Mouse (Mus musculus) hindbrain, embryonic 15.5 days (tissue): ENCODE data around the gene Twf2. TPM values are rescaled to one million over a fixed set of nuclear protein-coding genes. Genes with fewer than 3 reads are reported as not detected.

Source experiments
- ATAC-seq: fragments of 200-750 bp; cut with Nextera tagmentation; 2 replicates; pipeline ENCODE4 v1.8.0; 2017; ENCODE audit warnings: low read depth, moderate number of reproducible peaks, moderate TSS enrichment; ENCODE audit not compliant: low FRiP score
- H3K27ac ChIP-seq: fragments of 300-500 bp; sonication (generic); replicated peaks from 2 replicates; pipeline ENCODE4 v1.5.1; 2015; ENCODE audit warnings: mild to moderate bottlenecking, inconsistent platforms
- H3K27me3 ChIP-seq: fragments of 300-500 bp; sonication (generic); 2 replicates; pipeline ENCODE4 v1.6.1; 2015; ENCODE audit warnings: control low read depth, inconsistent platforms
- H3K36me3 ChIP-seq: fragments of 300-500 bp; sonication (generic); 2 replicates; pipeline ENCODE4 v1.6.1; 2015; ENCODE audit warnings: control low read depth, inconsistent platforms
- H3K4me1 ChIP-seq: fragments of 300-500 bp; sonication (generic); replicated peaks from 2 replicates; pipeline ENCODE4 v1.6.1; 2015; ENCODE audit warnings: control low read depth, inconsistent platforms
- H3K4me2 ChIP-seq: fragments of 300-500 bp; sonication (generic); 2 replicates; pipeline ENCODE4 v1.6.1; 2015; ENCODE audit warnings: moderate library complexity, mild to moderate bottlenecking, inconsistent platforms
- H3K4me3 ChIP-seq: fragments of 300-500 bp; sonication (generic); 2 replicates; pipeline ENCODE4 v1.5.1; 2015; ENCODE audit warnings: mild to moderate bottlenecking, inconsistent platforms
- H3K9ac ChIP-seq: fragments of 300-500 bp; sonication (generic); 2 replicates; pipeline ENCODE4 v1.6.1; 2015; ENCODE audit warnings: inconsistent platforms
- H3K9me3 ChIP-seq: fragments of 300-500 bp; sonication (generic); 2 replicates; pipeline ENCODE4 v1.6.1; 2016; ENCODE audit warnings: control low read depth, inconsistent platforms
- WGBS: fragments of 180-500 bp; shearing (Covaris S2); methylation state at CpG from one replicate; pipeline ENCODE4 v1.1.7; 2015; 5-methylcytosine and 5-hydroxymethylcytosine counted together
- microRNA counts: library from miRNA; unstranded; fragments of <30 nt; microRNA quantifications from one replicate; lab custom pipeline; 2016
- microRNA-seq: library from miRNA; unstranded; fragments of <30 nt; microRNA quantifications from one replicate; pipeline ENCODE4, GENCODE M21; 2016
- polyA plus RNA-seq: library from polyadenylated mRNA; unstranded; fragments of >200 nt; fragmentation: Nextera tagmentation; extraction: Ambion mirVana; gene quantifications from 2 replicates; pipeline ENCODE4 v1.2.1, GENCODE M21; 2015

The Twf2 gene
- polyA plus RNA-seq, 1 experiment from 2014 or later, result 52.0 TPM

GRCm38 (mm10) chr9:106254001-106254400 is 51.1 kb downstream of the Twf2 start:
- Histone ChIP-seq H3K27ac (no peak overlapping the region), H3K9ac (no peak overlapping the region), H3K27me3 (no peaks in the 10 kb centered on the region), H3K4me2 (no peak overlapping the region), H3K4me3 (no peak overlapping the region), H3K9me3 (no peaks in the 10 kb centered on the region), H3K36me3 (no peaks in the 10 kb centered on the region), H3K4me1 (peaks cover 12% of the 10 kb centered on the region; the same call in 1 of the 2 replicates)
- WGBS, result 60% methylated on average over 2 of the region's 2 CpGs
- no peak for ATAC-seq

- no peaks in the 10 kb centered on the region for H3K9me3 ChIP-seq
- no peak overlapping the region for H3K9ac ChIP-seq
- no peaks in the 10 kb centered on the region for H3K4me1 ChIP-seq
- no peak for ATAC-seq
- 89% methylated on average over 4 of the region's 4 CpGs for WGBS
- H3K36me3 ChIP-seq, result no peaks in the 10 kb centered on the region
- H3K4me2 ChIP-seq, result no peak overlapping the region
- no peak overlapping the region for H3K4me3 ChIP-seq
- H3K27ac ChIP-seq, result no peak overlapping the region
- no peaks in the 10 kb centered on the region for H3K27me3 ChIP-seq
Observed at GRCm38 (mm10) chr9:106258412-106258811, 55.5 kb downstream of the Twf2 start.

GRCm38 (mm10) chr9:106258990-106259389 is 56.1 kb downstream of the Twf2 start:
- no peak for ATAC-seq
- H3K36me3 ChIP-seq, result no peaks in the 10 kb centered on the region
- H3K9ac ChIP-seq, result no peak overlapping the region
- no peaks in the 10 kb centered on the region for H3K27me3 ChIP-seq
- H3K4me3 ChIP-seq, result no peak overlapping the region
- H3K9me3 ChIP-seq, result no peaks in the 10 kb centered on the region
- no peak overlapping the region for H3K4me2 ChIP-seq
- 71% methylated on average over 5 of the region's 5 CpGs for WGBS
- H3K27ac ChIP-seq, result no peak overlapping the region
- H3K4me1 ChIP-seq, result no peaks in the 10 kb centered on the region

- no peak for ATAC-seq
- Histone ChIP-seq H3K27ac (no peak overlapping the region), H3K27me3 (no peaks in the 10 kb centered on the region), H3K9me3 (no peaks in the 10 kb centered on the region), H3K4me2 (no peak overlapping the region), H3K36me3 (no peaks in the 10 kb centered on the region), H3K4me3 (no peak overlapping the region), H3K9ac (no peak overlapping the region), H3K4me1 (no peaks in the 10 kb centered on the region)
- WGBS, result 87% methylated on average over 6 of the region's 6 CpGs
Observed at GRCm38 (mm10) chr9:106261058-106261457, 58.1 kb downstream of the Twf2 start.

- WGBS, result 75% methylated on average over 3 of the region's 3 CpGs
- Histone ChIP-seq H3K9ac (no peak overlapping the region), H3K4me3 (no peak overlapping the region), H3K4me1 (no peaks in the 10 kb centered on the region), H3K4me2 (no peak overlapping the region), H3K36me3 (no peaks in the 10 kb centered on the region), H3K27me3 (no peaks in the 10 kb centered on the region), H3K27ac (no peak overlapping the region), H3K9me3 (no peaks in the 10 kb centered on the region)
- no peak for ATAC-seq
Observed at GRCm38 (mm10) chr9:106261491-106261890, 58.6 kb downstream of the Twf2 start.

- no peak overlapping the region for H3K4me3 ChIP-seq
- H3K27ac ChIP-seq, result no peak overlapping the region
- 90% methylated on average over 3 of the region's 3 CpGs for WGBS
- H3K27me3 ChIP-seq, result no peaks in the 10 kb centered on the region
- no peak for ATAC-seq
- no peaks in the 10 kb centered on the region for H3K36me3 ChIP-seq
- no peaks in the 10 kb centered on the region for H3K9me3 ChIP-seq
- H3K4me2 ChIP-seq, result no peak overlapping the region
- no peaks in the 10 kb centered on the region for H3K4me1 ChIP-seq
- H3K9ac ChIP-seq, result no peak overlapping the region
Observed at GRCm38 (mm10) chr9:106262075-106262474, 59.2 kb downstream of the Twf2 start.

GRCm38 (mm10) chr9:106263381-106263924 is 60.5 kb downstream of the Twf2 start:
- Histone ChIP-seq H3K27me3 (no peaks in the 10 kb centered on the region), H3K4me1 (no peaks in the 10 kb centered on the region), H3K36me3 (no peaks in the 10 kb centered on the region), H3K4me3 (no peak overlapping the region), H3K9ac (no peak overlapping the region), H3K27ac (no peak overlapping the region), H3K9me3 (no peaks in the 10 kb centered on the region), H3K4me2 (no peak overlapping the region)
- 82% methylated on average over 9 of the region's 9 CpGs for WGBS
- ATAC-seq, result no peak

MicroRNAs encoded within 50 kb of the gene (microRNA counts, 519-probe panel; counts per million panel counts)
- 5,196 counts per million, percentile 98 among the panel's probes with 10 or more counts for microRNA mmu-let-7g (lab: Ali Mortazavi, UCI)

Small RNAs within 50 kb of the gene (microRNA-seq; reads per million reads assigned to microRNA genes)
- gene Mir135a-1 (262 reads per million, percentile 64 among the genes with 10 or more reads in this experiment), gene Mirlet7g (62,737 reads per million, percentile 100 among the genes with 10 or more reads in this experiment)

Other genes with a start within 250 kb of the Twf2 start
- 0.16 and 0.40 TPM in 2 replicates for gene Col6a5, start 242.5 kb upstream of the Twf2 start, polyA plus RNA-seq
- 1.1 and 1.4 TPM in 2 replicates for gene Col6a4, start 106.3 kb upstream of the Twf2 start, polyA plus RNA-seq
- gene Glyctk, start 45.0 kb upstream of the Twf2 start, polyA plus RNA-seq, result 2.8 TPM in 2 replicates
- gene Wdr82, start 32.2 kb upstream of the Twf2 start, polyA plus RNA-seq, result 35.9 and 36.6 TPM in 2 replicates
- gene Ppm1m, start 3.4 kb upstream of the Twf2 start, polyA plus RNA-seq, result 17.6 and 21.2 TPM in 2 replicates
- gene Tlr9, start 19.5 kb downstream of the Twf2 start, polyA plus RNA-seq, result 0.09 and 0.10 TPM in 2 replicates
- gene Alas1, start 45.5 kb downstream of the Twf2 start, polyA plus RNA-seq, result 101 and 104 TPM in 2 replicates
- 8.8 and 9.3 TPM in 2 replicates for gene Poc1a, start 78.0 kb downstream of the Twf2 start, polyA plus RNA-seq
- gene Dusp7, start 165.5 kb downstream of the Twf2 start, polyA plus RNA-seq, result 13.3 and 15.0 TPM in 2 replicates
- 620 and 631 TPM in 2 replicates for gene Rpl29, start 226.3 kb downstream of the Twf2 start, polyA plus RNA-seq
- 22.9 and 24.9 TPM in 2 replicates for gene Acy1, start 235.2 kb downstream of the Twf2 start, polyA plus RNA-seq
- gene Abhd14b, start 244.4 kb downstream of the Twf2 start, polyA plus RNA-seq, result 9.2 and 11.3 TPM in 2 replicates
- 77.0 and 80.7 TPM in 2 replicates for gene Abhd14a, start 244.6 kb downstream of the Twf2 start, polyA plus RNA-seq